ENCODE assay signal across 11 mouse cellular contexts in genomic region chr13:40650036-40650709, GRCm38 (mm10).
A peak's percentile ranks its signal among the peaks of the same experiment; 100 is the strongest.
DNase-seq lines count a peak whose midpoint lies in the region; ATAC-seq lines count a peak whose summit lies in the region.
"Had no signal": no experiment of that assay in that cellular context is flagged by ENCODE, and none has a peak within 500 bp of the region (broad histone marks: within the 10 kb centered on the region; RNA-seq: fewer than 3 reads in every experiment).

No protein-coding gene starts in this region.

- H3K4me1 ChIP-seq in heart, embryonic 13.5 days: peaks cover 18% of the 10 kb centered on the region
- peaks cover 32% of the 10 kb centered on the region for H3K4me1 ChIP-seq in embryonic facial prominence, embryonic 10.5 days
- H3K4me1 ChIP-seq in intestine, embryonic 15.5 days (replicated peaks): 0 out of 2 replicates have a peak, but pooled peaks cover 3% of the 10 kb centered on the region
- H3K4me1 ChIP-seq in neural tube, embryonic 13.5 days (replicated peaks): peaks cover 13% of the 10 kb centered on the region
- H3K4me1 ChIP-seq: liver, embryonic 15.5 days had no signal

- DNase-seq in heart, adult 9 months (ENCODE audit: low spot score in 2 of 2): no peak
- DNase-seq in embryonic facial prominence, embryonic 10.5 days (ENCODE audit: low spot score): peak; percentile 27
- DNase-seq in T-cell, adult 2 months (ENCODE audit: low spot score): no peak
- DNase-seq: gastrocnemius, postnatal 14 days; kidney, adult 9 months had no signal

- H3K9me3 ChIP-seq in heart, embryonic 13.5 days: no peaks in the 10 kb centered on the region
- no peaks in the 10 kb centered on the region for H3K9me3 ChIP-seq in embryonic facial prominence, embryonic 10.5 days
- H3K9me3 ChIP-seq in intestine, embryonic 15.5 days: no peaks in the 10 kb centered on the region
- H3K9me3 ChIP-seq in neural tube, embryonic 13.5 days: no peaks in the 10 kb centered on the region
- H3K9me3 ChIP-seq: liver, embryonic 15.5 days had no signal

- no peak overlapping the region for H3K27ac ChIP-seq in heart, embryonic 13.5 days (replicated peaks)
- H3K27ac ChIP-seq in embryonic facial prominence, embryonic 10.5 days (replicated peaks): no peak overlapping the region; the same call in 1 of the 2 replicates
- 0 out of 2 replicates have a peak overlapping the region, but pooled peaks have one; percentile 13 for H3K27ac ChIP-seq in intestine, embryonic 15.5 days
- H3K27ac ChIP-seq in neural tube, embryonic 13.5 days (replicated peaks): no peak overlapping the region
- H3K27ac ChIP-seq: liver, embryonic 15.5 days had no signal

- ATAC-seq in heart, embryonic 13.5 days (ENCODE audit: extremely low read depth, insufficient number of reproducible peaks, low FRiP score, low TSS enrichment): no peak
- ATAC-seq in intestine, embryonic 15.5 days: peak; percentile 49
- no peak for ATAC-seq in neural tube, embryonic 13.5 days (ENCODE audit: low read depth)
- no peak for ATAC-seq in erythroid progenitor cell, adult 5-6 weeks (replicated peaks; ENCODE audit: low FRiP score, poor library complexity, severe bottlenecking)
- no peak for ATAC-seq in monocyte, adult 5-6 weeks (replicated peaks; ENCODE audit: insufficient number of reproducible peaks, low FRiP score, low TSS enrichment, poor library complexity, severe bottlenecking)

- H3K27me3 ChIP-seq in heart, embryonic 13.5 days (replicated peaks): no peaks in the 10 kb centered on the region
- H3K27me3 ChIP-seq in embryonic facial prominence, embryonic 10.5 days (replicated peaks; ENCODE audit: low read depth, poor library complexity, severe bottlenecking): peaks cover 29% of the 10 kb centered on the region
- no peaks in the 10 kb centered on the region for H3K27me3 ChIP-seq in intestine, embryonic 15.5 days (replicated peaks)
- no peaks in the 10 kb centered on the region for H3K27me3 ChIP-seq in neural tube, embryonic 13.5 days
- H3K27me3 ChIP-seq: liver, embryonic 15.5 days had no signal

- H3K9ac ChIP-seq in heart, embryonic 13.5 days: no peak overlapping the region
- no peak overlapping the region for H3K9ac ChIP-seq in intestine, embryonic 15.5 days
- H3K9ac ChIP-seq in neural tube, embryonic 13.5 days: no peak overlapping the region; the same call in 1 of the 2 replicates
- H3K9ac ChIP-seq: liver, embryonic 15.5 days had no signal

- 43% methylated on average over 10 of the region's 10 CpGs for WGBS in heart, embryonic 13.5 days
- 20% methylated on average over 10 of the region's 10 CpGs for WGBS in embryonic facial prominence, embryonic 10.5 days
- WGBS in intestine, embryonic 15.5 days: 29% methylated on average over 10 of the region's 10 CpGs
- WGBS in neural tube, embryonic 13.5 days: 24% methylated on average over 10 of the region's 10 CpGs

- H3K4me2 ChIP-seq in heart, embryonic 13.5 days: 0 out of 2 replicates have a peak overlapping the region, but pooled peaks have one; percentile 7
- H3K4me2 ChIP-seq in intestine, embryonic 15.5 days (replicated peaks): no peak overlapping the region
- H3K4me2 ChIP-seq in neural tube, embryonic 13.5 days: peak overlapping the region; percentile 30; the same call in 1 of the 2 replicates
- H3K4me2 ChIP-seq: liver, embryonic 15.5 days had no signal

- no peak overlapping the region for H3K4me3 ChIP-seq in heart, embryonic 13.5 days
- H3K4me3 ChIP-seq in embryonic facial prominence, embryonic 10.5 days: peak overlapping the region; percentile 36
- H3K4me3 ChIP-seq in intestine, embryonic 15.5 days (replicated peaks): no peak overlapping the region
- H3K4me3 ChIP-seq in neural tube, embryonic 13.5 days: no peak overlapping the region
- H3K4me3 ChIP-seq: liver, embryonic 15.5 days had no signal

- H3K36me3 ChIP-seq in heart, embryonic 13.5 days: no peaks in the 10 kb centered on the region
- H3K36me3 ChIP-seq in embryonic facial prominence, embryonic 10.5 days (replicated peaks): no peaks in the 10 kb centered on the region
- H3K36me3 ChIP-seq in intestine, embryonic 15.5 days: no peaks in the 10 kb centered on the region
- H3K36me3 ChIP-seq in neural tube, embryonic 13.5 days: no peaks in the 10 kb centered on the region
- H3K36me3 ChIP-seq: liver, embryonic 15.5 days had no signal
